Mouse (Mus musculus): Measurements from ENCODE around the gene Igdcc4. TPM values are rescaled to one million over a fixed set of nuclear protein-coding genes. Genes with fewer than 3 reads are reported as not detected.
A peak's percentile ranks its signal among the peaks of the same experiment; 100 is the strongest.
"Not testable (repeated sequence)": the region's sequence is repeated elsewhere in the genome, so short reads cannot be mapped to it uniquely, and the experiment has no call there.

The Igdcc4 gene
- polyA plus RNA-seq (2016; fragmentation: Nextera tagmentation; extraction: Ambion mirVana) = 12.9 and 13.0 TPM in 2 replicates

DNA sequence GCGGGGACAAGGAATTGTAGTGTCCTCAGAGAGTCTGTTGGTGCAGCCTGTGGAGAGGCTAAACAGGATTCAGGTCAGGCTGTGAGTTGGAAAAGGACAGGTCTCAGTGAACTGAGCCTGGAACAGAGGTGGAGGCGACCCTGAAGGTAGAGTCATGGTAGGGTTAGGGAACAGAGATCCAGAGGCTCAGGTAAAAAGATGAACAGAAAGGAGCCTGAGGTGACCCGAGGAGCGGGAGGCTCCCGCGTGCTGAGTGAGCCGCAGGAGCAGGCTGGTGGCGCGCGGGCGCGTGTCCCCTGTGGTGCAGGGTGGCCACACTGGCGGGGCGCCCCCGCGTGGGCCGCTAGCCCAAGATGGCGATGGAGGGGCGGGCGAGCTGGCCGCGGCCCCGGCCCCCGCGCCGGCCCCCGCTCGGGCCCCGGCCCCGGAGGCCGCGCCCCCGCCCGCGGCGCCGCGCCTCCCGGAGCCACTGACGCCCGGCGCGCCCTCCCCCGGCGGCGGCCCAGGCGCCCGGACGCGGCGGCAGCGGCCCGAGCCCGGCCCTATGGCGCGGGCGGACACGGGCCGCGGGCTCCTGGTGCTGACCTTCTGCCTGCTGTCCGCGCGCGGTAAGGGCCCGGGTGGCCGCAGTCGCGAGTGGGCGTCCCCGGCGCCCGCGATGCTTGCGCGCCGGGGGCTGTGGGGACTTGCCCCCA is at the start of gene Igdcc4:
Gene Igdcc4, plus strand, starts transcription at position 496 of the 695 bp plus-strand sequence.
- Histone ChIP-seq H3K27ac (ENCODE audit: poor library complexity, severe bottlenecking) (peak within 1 kb of the TSS; percentile 34), H3K27me3 (replicated peaks) (peaks cover 5% of the 10 kb centered on the region; the same call in 1 of the 2 replicates), H3K4me3 (peak within 1 kb of the TSS; percentile 82), H3K4me1 (replicated peaks) (peaks cover 10% of the 10 kb centered on the region), H3K4me2 (peak within 1 kb of the TSS; percentile 98), H3K9ac (peak within 1 kb of the TSS; percentile 89), H3K9me3 (replicated peaks) (0 out of 2 replicates have a peak, but pooled peaks cover 4% of the 10 kb centered on the region), H3K36me3 (no peaks in the 10 kb centered on the region)
- ATAC-seq (ENCODE audit: insufficient number of reproducible peaks, low FRiP score) = peak; percentile 37; the same call in 1 of the 2 replicates
- WGBS = 9% methylated on average over 56 of the region's 76 CpGs

DNA sequence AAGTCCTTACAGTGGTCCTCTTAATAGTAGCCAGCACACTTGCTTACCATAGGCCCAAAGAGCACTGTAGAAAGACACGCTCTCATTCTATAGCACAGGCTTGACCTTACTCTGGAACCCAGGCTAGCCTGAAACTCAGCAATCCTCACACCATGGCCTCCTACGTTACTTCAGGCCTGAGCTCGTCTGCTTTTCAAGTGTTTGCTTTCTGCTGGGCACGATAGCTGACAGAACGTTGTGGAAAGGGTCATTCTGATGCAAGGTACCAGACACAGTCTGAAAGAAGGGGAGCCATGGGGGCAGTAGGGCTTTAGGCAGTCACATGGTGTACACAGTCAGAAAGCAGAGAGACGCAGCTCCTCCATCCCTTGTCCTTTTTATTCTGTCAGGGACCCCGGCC is 37.0 kb upstream of the Igdcc4 start:
- no peak overlapping the region for H3K27ac ChIP-seq (ENCODE audit: poor library complexity, severe bottlenecking)
- 91% methylated on average over 7 of the region's 7 CpGs for WGBS
- H3K36me3 ChIP-seq = peaks cover 78% of the 10 kb centered on the region
- H3K4me2 ChIP-seq = no peak overlapping the region
- no peak overlapping the region for H3K4me3 ChIP-seq
- no peaks in the 10 kb centered on the region for H3K9me3 ChIP-seq (replicated peaks)
- no peaks in the 10 kb centered on the region for H3K4me1 ChIP-seq (replicated peaks)
- no peak overlapping the region for H3K9ac ChIP-seq
- ATAC-seq (ENCODE audit: insufficient number of reproducible peaks, low FRiP score) = no peak
- H3K27me3 ChIP-seq (replicated peaks) = no peaks in the 10 kb centered on the region

DNA sequence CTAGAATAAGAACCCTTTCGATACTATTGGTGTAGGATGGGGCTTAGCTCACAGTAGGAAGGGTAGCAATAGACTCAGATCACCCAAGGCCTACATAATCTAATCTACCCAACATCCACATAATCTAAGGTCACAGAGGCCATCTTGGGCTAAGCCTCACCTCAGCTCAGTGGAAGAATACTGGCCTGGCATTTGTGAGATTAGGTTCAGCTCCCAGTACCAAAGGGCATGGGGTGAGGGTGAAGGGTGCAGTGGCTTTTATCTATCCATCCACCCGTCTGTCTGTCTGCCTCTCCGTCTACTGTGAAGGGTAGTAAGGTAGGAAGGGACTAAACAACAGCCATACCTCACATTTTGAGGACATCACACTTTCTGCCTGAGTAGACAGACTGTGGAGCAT is 30.7 kb upstream of the Igdcc4 start:
- no peak overlapping the region for H3K4me3 ChIP-seq
- H3K36me3 ChIP-seq = peaks cover 88% of the 10 kb centered on the region
- no peaks in the 10 kb centered on the region for H3K27me3 ChIP-seq (replicated peaks)
- H3K4me1 ChIP-seq (replicated peaks) = 0 out of 2 replicates have a peak, but pooled peaks cover 4% of the 10 kb centered on the region
- 71% methylated on average over 3 of the region's 3 CpGs for WGBS
- no peak overlapping the region; the same call in 1 of the 2 replicates for H3K27ac ChIP-seq (ENCODE audit: poor library complexity, severe bottlenecking)
- H3K9ac ChIP-seq = no peak overlapping the region
- no peaks in the 10 kb centered on the region for H3K9me3 ChIP-seq (replicated peaks)
- H3K4me2 ChIP-seq = no peak overlapping the region
- no peak for ATAC-seq (ENCODE audit: insufficient number of reproducible peaks, low FRiP score)

DNA sequence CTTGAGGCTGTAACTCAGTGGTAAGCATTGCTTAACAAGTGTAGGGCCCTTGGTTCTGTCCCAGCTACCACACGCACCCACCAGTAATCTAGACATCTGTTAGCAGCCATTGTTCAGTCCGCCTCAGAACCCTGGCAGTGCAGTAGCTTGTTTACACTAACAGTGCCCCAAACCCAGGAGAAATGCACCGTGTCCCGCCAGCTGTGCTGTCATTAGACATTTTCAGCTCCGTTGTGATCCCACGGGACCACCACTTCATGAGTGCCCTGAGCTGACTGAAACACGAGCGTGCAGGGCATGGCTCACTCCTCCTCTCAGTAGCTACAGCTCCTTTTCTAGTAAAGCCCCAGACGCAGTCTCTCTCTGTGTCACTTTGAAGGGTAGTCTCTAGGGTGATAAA is 27.7 kb upstream of the Igdcc4 start:
- Histone ChIP-seq H3K27me3 (replicated peaks) (no peaks in the 10 kb centered on the region), H3K4me2 (no peak overlapping the region), H3K4me1 (replicated peaks) (0 out of 2 replicates have a peak, but pooled peaks cover 4% of the 10 kb centered on the region), H3K9me3 (replicated peaks) (no peaks in the 10 kb centered on the region), H3K4me3 (no peak overlapping the region), H3K27ac (ENCODE audit: poor library complexity, severe bottlenecking) (no peak overlapping the region), H3K36me3 (peaks cover 82% of the 10 kb centered on the region), H3K9ac (no peak overlapping the region)
- 69% methylated on average over 9 of the region's 9 CpGs for WGBS
- no peak for ATAC-seq (ENCODE audit: insufficient number of reproducible peaks, low FRiP score)

DNA sequence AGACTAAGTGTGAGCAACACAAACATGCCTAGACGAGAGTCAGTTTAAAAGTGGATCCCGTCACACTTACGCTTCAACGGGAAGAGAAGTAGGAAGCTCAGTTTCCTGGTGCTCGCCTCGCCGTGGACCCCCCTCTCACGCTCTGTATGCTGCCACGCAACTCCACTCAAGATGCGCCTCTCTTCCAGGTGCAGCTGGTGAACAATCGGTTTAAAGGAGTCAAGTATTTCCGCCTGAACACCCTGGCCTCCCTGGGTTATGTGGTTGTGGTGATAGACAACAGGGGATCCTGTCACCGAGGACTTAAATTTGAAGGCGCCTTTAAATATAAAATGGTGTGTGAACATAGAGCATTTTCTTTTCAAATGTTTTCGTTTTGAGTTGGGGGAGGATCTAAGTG is 27.0 kb upstream of the Igdcc4 start:
- H3K4me3 ChIP-seq = no peak overlapping the region
- H3K27ac ChIP-seq (ENCODE audit: poor library complexity, severe bottlenecking) = no peak overlapping the region
- 0 out of 2 replicates have a peak, but pooled peaks cover 4% of the 10 kb centered on the region for H3K4me1 ChIP-seq (replicated peaks)
- peaks cover 80% of the 10 kb centered on the region for H3K36me3 ChIP-seq
- H3K9me3 ChIP-seq (replicated peaks) = no peaks in the 10 kb centered on the region
- H3K27me3 ChIP-seq (replicated peaks) = no peaks in the 10 kb centered on the region
- WGBS = 87% methylated on average over 15 of the region's 15 CpGs
- H3K4me2 ChIP-seq = no peak overlapping the region
- ATAC-seq (ENCODE audit: insufficient number of reproducible peaks, low FRiP score) = no peak
- H3K9ac ChIP-seq = no peak overlapping the region

DNA sequence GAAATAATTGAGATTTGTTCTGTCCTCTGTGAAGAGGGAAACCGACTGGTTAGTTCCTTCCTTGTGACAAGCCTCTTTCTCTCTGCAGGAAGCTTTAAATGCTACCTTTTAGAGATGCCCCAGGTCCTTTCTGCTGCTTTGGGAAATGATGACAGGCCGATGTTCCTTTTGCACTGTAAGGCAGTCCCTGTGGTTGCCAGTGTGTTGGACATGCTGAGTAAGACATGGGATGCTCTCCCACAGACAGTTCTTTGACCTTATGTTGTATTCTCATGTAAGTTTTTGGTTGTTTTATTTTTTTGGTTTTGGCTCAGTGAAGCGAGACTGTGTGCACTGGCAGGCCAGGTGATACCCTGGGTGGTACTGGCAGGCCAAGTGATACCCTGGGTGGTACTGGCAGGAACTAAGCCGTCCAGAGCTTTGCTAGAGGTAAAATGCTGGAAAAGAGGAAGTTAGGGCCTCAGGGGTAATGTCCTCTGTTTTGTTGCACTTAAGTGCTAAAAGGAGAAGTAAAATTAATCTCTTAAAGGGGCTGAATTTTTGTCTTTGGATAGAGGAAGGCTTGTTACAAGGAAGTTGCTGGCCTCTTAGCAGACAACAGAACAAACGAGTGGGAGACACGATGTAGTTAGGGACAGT is 26.3 kb upstream of the Igdcc4 start:
- no peaks in the 10 kb centered on the region for H3K27me3 ChIP-seq (replicated peaks)
- ATAC-seq (ENCODE audit: insufficient number of reproducible peaks, low FRiP score) = no peak
- H3K4me2 ChIP-seq = no peak overlapping the region
- H3K27ac ChIP-seq (ENCODE audit: poor library complexity, severe bottlenecking) = no peak overlapping the region
- 0 out of 2 replicates have a peak overlapping the region, but pooled peaks have one; percentile 27 for H3K9ac ChIP-seq
- 83% methylated on average over 6 of the region's 6 CpGs for WGBS
- H3K9me3 ChIP-seq (replicated peaks) = no peaks in the 10 kb centered on the region
- peaks cover 82% of the 10 kb centered on the region for H3K36me3 ChIP-seq
- no peak overlapping the region for H3K4me3 ChIP-seq
- H3K4me1 ChIP-seq (replicated peaks) = 0 out of 2 replicates have a peak, but pooled peaks cover 3% of the 10 kb centered on the region

DNA sequence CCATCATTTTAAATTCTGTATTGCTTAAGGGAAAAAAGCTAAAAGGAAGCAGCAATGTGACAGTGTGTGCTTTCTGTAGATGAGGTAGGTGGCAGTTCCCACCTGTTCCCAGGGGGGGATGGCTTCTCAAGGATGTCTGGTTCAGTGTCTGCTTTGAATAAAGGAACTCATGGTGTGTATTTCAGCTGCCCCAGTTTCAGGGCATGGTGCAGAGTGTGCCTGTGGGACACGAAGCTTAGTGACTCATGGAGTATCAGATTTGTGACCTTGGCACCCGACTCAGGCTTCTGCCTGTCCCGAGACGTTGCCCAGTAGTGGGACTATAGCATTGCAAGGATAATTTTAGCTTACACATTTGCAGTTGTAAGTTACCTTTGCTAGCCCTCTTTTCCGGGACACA is 23.8 kb upstream of the Igdcc4 start:
- Histone ChIP-seq H3K27ac (ENCODE audit: poor library complexity, severe bottlenecking) (no peak overlapping the region), H3K9me3 (replicated peaks) (no peaks in the 10 kb centered on the region), H3K27me3 (replicated peaks) (no peaks in the 10 kb centered on the region), H3K4me2 (no peak overlapping the region), H3K36me3 (peaks cover 76% of the 10 kb centered on the region), H3K4me1 (replicated peaks) (no peaks in the 10 kb centered on the region), H3K9ac (no peak overlapping the region), H3K4me3 (no peak overlapping the region)
- 84% methylated on average over 5 of the region's 5 CpGs for WGBS
- ATAC-seq (ENCODE audit: insufficient number of reproducible peaks, low FRiP score) = no peak

DNA sequence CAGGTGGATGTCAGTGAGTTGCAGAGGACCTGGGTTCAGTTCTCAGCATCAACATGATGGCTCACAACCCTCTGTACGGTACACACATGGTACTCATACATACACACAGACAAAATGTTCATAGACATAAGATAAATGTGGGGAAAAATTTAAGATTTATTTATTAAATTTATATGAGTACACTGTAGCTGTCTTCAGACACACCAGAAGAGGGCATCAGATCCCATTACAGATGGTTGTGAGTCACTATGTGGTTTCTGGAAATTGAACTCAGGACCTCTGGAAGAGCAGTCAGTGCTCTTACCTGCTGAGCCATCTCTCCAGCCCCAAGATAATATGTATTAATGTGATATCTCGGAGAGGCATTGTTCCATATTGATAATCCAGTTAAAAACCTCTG is 21.1 kb upstream of the Igdcc4 start:
- peaks cover 75% of the 10 kb centered on the region for H3K36me3 ChIP-seq
- H3K27me3 ChIP-seq (replicated peaks); H3K9ac ChIP-seq; H3K27ac ChIP-seq (ENCODE audit: poor library complexity, severe bottlenecking); H3K4me3 ChIP-seq; H3K4me1 ChIP-seq (replicated peaks); H3K9me3 ChIP-seq (replicated peaks); H3K4me2 ChIP-seq; ATAC-seq (ENCODE audit: insufficient number of reproducible peaks, low FRiP score): not testable (repeated sequence)
- WGBS = 93% methylated on average over 2 of the region's 2 CpGs

DNA sequence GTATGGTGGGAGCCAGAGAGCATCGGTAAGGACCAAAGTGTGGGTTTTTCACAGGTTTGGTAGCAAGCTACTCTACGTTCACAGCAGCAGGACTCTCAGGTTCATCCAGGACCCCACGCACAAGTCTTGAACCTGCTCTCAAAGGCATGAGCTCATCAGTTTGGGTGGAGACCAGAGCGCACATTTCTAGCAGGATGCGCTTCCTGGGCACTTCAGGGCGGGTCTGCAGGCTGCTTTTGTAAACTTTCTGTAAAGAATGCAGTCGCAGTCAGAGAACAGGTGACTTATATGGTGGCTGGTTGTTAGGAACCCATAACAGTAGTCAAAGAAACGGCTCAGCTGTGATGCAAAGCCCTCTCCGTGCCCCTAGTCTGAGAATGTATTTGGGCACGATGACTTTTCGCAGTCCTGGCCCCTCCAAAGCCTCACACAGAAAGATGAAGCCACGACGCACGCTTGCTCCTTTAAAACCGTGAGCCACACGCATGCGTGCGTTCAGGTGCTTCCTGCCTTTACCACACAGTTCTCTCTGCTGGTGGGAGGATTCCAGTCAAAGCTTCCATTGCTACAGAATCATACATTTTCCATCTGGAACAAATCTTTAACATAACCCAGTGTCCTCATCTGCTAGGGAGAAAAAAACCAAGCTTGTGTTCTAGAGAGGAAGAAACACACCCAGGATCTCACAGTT is 18.1 kb upstream of the Igdcc4 start:
- no peaks in the 10 kb centered on the region for H3K27me3 ChIP-seq (replicated peaks)
- H3K36me3 ChIP-seq = peaks cover 56% of the 10 kb centered on the region
- peaks cover 9% of the 10 kb centered on the region for H3K4me1 ChIP-seq (replicated peaks)
- ATAC-seq (ENCODE audit: insufficient number of reproducible peaks, low FRiP score) = no peak
- 92% methylated on average over 18 of the region's 18 CpGs for WGBS
- no peaks in the 10 kb centered on the region for H3K9me3 ChIP-seq (replicated peaks)
- H3K27ac ChIP-seq (ENCODE audit: poor library complexity, severe bottlenecking) = no peak overlapping the region
- H3K4me2 ChIP-seq = no peak overlapping the region
- H3K9ac ChIP-seq = no peak overlapping the region
- H3K4me3 ChIP-seq = no peak overlapping the region

DNA sequence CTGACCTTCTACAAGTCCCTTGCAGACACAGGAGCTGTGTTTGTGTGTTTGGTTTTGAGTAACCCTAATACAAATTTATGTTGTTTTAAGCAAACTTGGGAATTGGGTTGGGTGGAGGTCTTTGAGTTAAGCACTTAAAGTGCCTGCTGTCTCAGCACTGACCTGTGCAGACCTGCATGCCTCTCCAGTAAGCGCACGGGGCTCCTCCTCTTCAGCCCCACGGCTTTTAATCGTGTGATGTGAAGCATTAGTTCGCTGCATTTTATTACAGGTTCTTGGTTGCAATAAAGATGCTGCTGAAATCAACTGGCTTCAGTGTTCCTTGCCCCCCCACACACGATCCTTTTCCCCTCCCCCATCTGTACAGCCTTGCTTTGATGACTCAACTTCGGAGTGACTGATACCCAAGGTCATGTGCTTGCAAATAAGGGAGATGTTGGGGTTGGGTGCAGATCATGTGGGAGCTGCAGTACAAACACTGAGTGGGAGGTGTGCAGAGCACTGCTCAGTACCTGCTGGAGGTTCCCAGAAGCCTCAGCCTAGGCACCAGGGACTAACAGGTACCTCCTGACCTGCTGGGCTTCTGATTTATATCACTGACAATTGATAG is 17.0 kb upstream of the Igdcc4 start:
- Histone ChIP-seq H3K27me3 (replicated peaks) (no peaks in the 10 kb centered on the region), H3K36me3 (peaks cover 47% of the 10 kb centered on the region), H3K27ac (ENCODE audit: poor library complexity, severe bottlenecking) (no peak overlapping the region), H3K4me1 (replicated peaks) (peaks cover 12% of the 10 kb centered on the region), H3K9ac (no peak overlapping the region), H3K4me2 (no peak overlapping the region), H3K4me3 (no peak overlapping the region), H3K9me3 (replicated peaks) (no peaks in the 10 kb centered on the region)
- 73% methylated on average over 7 of the region's 7 CpGs for WGBS
- ATAC-seq (ENCODE audit: insufficient number of reproducible peaks, low FRiP score) = no peak

DNA sequence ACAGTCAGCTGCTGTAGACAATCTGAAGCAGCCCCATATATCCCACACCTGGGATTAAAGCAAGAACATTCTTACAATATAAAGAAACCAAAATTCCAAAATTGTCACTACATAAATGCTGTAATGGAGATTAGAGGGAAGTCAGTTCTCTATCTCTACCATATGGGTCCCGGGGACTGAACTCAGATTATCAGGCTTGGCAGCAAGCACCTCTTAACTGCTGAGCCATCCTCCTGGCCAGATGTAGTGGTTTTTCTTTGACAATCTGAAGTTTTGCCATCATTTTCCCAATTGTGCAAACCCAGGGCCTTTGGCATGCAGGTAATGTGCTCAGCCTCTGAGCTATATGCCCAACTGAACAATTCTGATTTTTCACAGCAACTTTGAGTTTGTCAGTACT is 16.0 kb upstream of the Igdcc4 start:
- Histone ChIP-seq H3K4me2 (no peak overlapping the region), H3K27ac (ENCODE audit: poor library complexity, severe bottlenecking) (no peak overlapping the region), H3K9me3 (replicated peaks) (no peaks in the 10 kb centered on the region), H3K9ac (no peak overlapping the region), H3K4me3 (no peak overlapping the region), H3K27me3 (replicated peaks) (no peaks in the 10 kb centered on the region), H3K36me3 (peaks cover 37% of the 10 kb centered on the region), H3K4me1 (replicated peaks) (peaks cover 21% of the 10 kb centered on the region)
- 56% methylated on average over 1 of the region's 1 CpGs for WGBS
- ATAC-seq (ENCODE audit: insufficient number of reproducible peaks, low FRiP score) = no peak

All from heart, embryonic 12.5 days (tissue).